Mouse (Mus musculus): Measurements from ENCODE around the gene Cdc42se1. TPM values are rescaled to one million over a fixed set of nuclear protein-coding genes. Genes with fewer than 3 reads are reported as not detected.

The Cdc42se1 gene
- polyA plus RNA-seq (2012), result 142 and 147 TPM in 2 replicates

DNA sequence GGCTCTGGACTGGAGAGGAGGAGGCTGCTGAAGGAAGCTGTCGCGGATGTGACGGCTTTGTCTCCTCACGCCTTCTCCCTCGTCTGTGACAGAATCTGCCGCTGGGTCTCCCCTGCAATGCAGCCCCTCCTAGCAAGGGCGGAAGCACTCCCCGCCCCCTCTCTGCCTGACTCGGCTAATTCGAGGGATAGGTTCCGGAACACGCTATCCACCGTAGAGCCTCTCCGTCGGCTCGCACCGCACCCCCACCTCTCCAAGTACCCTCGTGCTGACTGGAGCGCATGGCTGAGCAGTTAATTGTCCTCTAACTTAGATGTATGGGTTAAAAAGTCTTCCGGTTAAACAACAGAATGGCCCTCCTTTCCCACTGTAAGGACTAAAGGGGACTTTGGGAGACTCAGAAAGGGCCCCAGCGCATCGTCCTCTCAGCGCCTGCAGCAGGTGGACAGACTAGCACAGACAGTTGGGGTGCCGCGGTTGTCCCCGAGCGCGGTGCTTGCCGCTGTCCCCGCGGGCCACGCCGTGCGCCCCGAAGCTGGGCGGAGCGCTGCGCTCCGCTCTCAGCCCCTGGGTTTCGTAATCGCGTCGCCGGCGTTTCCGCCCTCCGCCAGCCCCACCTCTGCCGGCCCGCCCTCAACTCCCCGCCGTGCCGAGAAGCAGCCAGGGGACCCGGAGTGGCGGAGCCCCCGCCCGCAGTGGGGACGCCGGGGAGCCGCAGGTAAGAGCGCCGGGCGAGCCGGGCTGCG, at the start of gene Cdc42se1:
Gene Cdc42se1, plus strand, starts transcription at position 585 of the 746 bp plus-strand sequence.
- no peak for TF ChIP-seq GATA1 (IDR thresholded peaks at IDR 0.05; ENCODE audit: low read length)

DNA sequence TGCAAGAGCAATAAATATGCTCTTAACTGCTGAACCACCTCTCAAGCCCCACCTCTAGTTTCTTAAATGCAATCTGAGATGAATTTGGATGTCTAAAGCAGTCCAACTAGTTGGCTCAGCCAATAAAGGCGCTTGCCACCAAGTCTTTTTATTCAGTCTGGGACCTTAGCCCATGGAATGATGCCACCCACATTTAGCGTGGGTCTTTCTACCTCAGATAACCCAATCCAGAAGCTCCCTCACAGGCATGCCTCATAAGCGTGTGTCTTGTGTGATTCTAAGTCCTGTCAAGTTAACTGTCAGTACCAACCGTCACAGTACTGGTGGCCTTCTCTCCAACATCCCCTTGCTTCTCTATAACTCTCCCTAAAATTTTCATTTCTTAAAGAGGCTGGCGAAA, 49.6 kb upstream of the Cdc42se1 start:
- no peak for TF ChIP-seq GATA1 (IDR thresholded peaks at IDR 0.05; ENCODE audit: low read length)

DNA sequence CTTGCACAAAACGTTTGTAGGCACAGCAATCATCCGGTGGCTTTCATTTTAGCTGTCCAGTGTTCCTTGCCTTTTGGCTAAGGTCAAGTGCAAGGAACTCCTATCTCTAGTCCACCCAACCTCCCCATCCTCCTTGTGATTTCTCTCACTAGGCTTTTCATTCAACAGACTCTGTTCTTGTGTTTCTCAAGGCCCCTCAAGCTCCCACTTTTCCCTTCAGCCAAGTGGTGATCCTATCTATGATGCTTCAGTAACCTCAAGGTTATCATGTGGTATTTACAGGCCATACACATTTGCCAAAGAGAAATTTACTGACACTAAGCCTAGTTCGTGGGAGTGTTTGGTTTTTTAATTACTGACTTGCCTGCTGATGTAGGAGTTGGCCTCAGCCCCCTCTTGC, 48.6 kb upstream of the Cdc42se1 start:
- TF ChIP-seq GATA1 (IDR thresholded peaks at IDR 0.05; ENCODE audit: low read length), result no peak

DNA sequence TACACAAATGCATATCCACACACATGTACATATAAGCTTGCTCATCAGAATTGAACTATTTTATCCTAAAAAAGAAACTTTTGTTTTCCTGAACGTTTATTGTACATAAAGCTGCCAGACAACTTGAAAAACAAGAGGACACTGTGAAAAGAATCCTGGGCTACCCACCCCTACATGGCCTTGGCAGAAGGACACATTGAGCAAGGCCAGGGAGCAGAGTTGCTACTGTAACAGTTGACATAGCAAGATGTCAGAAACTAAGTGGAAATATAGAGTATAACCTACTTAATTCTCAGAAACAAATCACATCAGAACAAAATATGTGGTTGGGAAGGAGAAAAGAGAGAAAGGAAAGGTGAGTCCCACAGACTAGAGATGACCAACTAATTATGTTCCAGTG, 46.7 kb upstream of the Cdc42se1 start:
- TF ChIP-seq GATA1 (IDR thresholded peaks at IDR 0.05; ENCODE audit: low read length), result no peak

DNA sequence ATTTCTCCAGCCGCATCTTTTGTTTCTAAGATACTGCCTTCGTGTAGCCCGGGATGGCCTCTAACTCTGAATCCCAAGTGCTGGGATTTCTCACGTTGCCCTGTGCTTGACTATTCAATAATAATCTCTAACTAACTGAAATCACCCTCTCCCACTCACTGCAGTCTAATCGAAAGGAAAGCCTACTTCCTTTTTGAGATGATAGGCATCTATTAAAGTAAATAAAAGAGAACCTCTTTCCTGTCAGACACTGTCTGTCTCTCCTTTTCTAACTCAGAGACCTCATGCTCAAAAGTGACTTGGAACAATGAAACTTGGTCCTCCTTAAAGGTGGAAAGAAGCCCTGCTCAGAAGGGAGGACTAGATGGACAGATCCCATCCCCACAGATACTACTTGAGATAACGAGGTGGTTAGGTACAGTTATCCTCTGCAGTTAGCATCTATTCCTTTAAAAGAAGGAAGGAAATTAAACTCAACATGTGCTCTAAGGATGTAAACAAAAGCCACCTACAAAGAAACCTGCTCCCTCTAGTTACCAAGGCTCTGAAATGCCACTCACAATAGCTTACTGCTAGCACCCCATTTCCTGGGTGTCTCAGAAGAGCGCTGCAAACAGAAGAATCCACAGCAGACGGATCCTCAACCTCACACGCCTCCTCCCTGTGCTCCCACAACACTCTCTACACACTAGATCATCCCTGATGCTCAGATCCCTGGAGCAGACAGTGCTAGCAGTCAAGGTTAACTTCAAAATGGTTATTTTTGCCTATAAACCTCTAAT, 43.5 kb upstream of the Cdc42se1 start:
- TF ChIP-seq GATA1 (IDR thresholded peaks at IDR 0.05; ENCODE audit: low read length), result no peak

DNA sequence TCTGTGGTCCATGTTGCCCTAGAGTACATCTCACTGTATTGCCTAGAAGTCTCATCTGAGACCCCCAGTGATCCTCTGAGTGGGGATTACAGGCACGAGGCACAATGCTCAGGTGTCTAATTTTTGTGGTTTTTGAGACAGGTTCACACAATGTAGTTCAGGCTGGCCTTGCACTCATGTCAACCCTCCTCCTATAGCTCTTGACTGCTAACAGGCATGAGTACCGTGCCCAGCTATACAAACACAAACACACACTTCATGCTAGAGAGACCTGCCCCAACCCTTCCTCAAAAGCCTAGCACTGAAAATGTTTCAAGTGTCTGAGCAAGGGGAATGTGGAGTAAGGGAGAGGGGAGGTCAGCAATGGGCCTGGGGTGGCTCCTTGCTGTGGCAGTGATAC, 42.4 kb upstream of the Cdc42se1 start:
- no peak for TF ChIP-seq GATA1 (IDR thresholded peaks at IDR 0.05; ENCODE audit: low read length)

DNA sequence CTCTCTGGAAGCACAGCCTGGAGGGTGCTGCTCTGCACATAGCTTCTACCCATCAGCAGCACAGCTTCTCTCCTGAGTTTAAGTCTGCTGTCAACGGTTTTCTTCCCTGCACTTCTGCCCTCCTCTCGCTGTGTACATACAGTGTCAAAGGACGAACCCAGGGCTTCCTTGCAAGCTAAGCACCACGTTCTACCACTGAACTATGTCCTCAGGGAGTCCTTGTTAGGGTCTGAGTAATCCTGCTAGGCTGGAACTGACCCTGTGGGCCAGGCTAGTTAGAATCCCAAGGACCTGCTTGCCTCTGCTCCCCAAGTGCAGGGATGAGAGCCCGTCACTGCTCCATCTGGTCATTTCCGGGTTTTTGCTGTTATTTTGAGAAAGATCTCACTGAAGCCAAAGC, 41.6 kb upstream of the Cdc42se1 start:
- TF ChIP-seq GATA1 (IDR thresholded peaks at IDR 0.05; ENCODE audit: low read length), result no peak

DNA sequence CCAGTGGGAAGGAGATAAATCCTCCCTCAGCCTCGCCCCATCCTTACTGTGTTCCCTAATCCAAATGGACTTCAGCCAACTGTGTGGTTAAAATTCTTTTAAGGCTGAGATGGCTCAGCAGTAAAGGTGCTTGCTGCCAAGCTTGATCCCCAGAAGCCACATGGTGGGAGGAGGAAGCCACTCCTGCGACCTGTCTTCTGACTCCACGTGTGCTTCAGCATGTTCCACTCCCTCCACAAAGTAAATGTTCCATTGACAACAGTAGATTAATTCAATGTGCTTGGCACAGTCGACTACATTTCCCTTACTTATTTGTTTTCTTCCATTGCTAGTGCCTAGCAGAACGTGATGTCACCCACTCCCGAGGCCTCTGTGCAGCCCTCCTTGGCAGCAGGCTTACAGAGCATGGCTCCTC, 33.8 kb upstream of the Cdc42se1 start:
- TF ChIP-seq GATA1 (IDR thresholded peaks at IDR 0.05; ENCODE audit: low read length), result no peak

DNA sequence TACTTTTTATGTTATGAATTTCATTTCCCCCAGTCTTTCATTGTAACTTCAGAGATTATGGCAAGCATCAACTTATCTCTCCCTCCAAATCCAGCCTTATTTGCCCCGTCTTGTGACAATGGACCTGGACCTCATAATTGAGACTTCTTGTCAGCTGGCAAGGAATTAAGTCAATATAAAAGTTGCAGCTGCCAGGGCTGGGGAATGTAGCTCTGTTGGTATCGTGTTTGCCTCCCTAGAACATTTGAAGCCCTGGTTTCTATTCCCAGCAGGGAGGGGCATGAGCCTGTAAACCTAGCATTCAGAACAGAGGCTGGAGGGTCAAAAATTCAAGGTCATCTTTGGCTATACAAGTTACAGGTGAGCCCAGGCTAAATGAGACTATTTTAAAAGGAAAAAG, 32.8 kb upstream of the Cdc42se1 start:
- no peak for TF ChIP-seq GATA1 (IDR thresholded peaks at IDR 0.05; ENCODE audit: low read length)

DNA sequence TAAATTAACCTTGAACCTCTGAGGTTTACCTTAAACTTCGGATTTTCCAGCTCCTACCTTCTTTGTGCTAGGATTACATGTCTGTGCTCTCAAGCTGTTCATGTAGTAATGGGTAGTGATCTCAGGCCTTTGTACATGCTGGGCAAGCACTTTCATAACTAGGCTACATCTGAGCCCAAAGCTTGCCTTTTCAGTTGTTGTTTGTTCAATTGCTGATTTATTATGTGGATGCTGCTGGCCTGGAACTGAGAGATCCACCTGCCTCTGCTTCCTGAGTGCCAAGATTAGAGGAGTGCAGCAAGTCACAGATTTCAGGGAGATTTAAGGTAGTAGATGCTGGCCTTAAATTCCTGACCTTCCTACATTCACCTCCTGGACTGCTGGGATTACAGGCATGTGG, 29.4 kb upstream of the Cdc42se1 start:
- TF ChIP-seq GATA1 (IDR thresholded peaks at IDR 0.05; ENCODE audit: low read length), result no peak

DNA sequence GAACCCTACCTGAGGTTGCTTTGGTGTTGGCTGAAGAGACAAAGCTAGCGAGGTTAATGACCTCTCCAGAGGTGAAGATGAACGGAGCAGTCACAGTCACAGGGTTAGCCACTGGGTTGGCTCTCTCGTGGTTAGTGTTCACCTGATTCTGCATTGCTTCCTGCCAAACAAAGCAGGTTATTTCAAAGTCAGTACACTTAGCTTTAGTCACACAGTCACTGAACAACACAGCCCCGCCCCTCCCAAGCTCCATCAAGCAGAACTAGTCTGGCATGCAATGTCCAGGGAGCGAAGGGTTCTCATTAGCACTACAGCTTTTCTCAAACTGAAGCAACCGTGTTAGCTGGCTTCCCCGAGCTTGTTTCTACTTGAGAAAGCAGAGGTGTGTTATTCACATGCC, 28.4 kb upstream of the Cdc42se1 start:
- no peak for TF ChIP-seq GATA1 (IDR thresholded peaks at IDR 0.05; ENCODE audit: low read length)

DNA sequence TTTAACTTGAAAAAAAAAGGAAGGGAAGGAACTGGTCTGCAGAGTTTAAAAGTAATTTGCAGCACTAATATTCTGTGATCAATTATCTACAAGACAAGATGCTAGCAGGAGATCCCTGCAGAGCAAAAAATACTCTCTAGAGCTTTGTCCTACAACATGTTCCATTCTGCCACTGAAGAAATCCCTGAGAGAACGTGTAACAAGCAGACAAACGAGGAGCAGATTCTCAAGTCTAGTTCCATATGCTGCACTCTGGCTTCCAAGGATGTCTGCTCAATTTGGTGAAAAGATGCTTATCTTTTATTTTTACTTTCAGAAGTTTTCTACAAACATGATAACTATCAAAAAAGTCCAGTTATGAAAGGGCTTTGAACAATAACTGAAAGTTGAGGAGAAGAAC, 28.0 kb upstream of the Cdc42se1 start:
- no peak for TF ChIP-seq GATA1 (IDR thresholded peaks at IDR 0.05; ENCODE audit: low read length)

DNA sequence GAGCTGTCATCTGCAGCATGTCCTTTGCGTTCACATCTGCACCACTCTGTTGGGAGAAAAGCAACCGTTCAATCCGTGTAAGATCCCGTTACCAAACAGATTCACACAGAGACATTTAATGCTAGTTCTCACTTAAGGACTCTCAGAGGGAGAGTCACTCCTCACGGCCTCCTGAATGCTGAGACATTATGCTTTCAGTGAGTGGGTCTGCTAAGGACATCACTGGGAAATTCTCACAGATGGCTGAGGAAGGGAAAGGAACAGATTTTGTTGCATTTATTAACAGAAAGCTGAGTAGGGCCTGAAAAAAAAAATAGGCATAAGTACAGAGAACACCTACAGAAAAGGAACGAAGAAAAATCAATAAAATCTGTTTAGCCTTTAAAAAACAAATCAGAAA, 24.7 kb upstream of the Cdc42se1 start:
- no peak for TF ChIP-seq GATA1 (IDR thresholded peaks at IDR 0.05; ENCODE audit: low read length)

DNA sequence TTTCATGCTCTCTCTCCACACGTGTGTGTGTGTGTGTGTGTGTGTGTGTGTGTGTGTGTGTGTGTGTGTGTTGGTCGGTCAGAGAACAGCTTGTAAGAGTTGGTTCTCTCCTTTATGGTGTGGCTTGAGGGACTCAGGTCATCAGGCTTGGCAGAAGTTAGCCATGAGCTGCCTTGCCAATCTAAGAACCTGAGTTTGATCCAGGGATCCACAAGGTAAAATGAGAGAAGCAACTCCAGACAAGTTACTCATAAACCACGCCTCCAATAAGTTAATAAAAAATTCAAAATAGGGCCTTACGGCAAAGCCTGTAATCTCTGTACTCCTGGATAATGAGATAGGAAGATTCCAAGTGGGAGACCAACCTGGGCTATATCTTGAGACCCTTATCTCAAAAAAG, 20.2 kb upstream of the Cdc42se1 start:
- TF ChIP-seq GATA1 (IDR thresholded peaks at IDR 0.05; ENCODE audit: low read length), result no peak

DNA sequence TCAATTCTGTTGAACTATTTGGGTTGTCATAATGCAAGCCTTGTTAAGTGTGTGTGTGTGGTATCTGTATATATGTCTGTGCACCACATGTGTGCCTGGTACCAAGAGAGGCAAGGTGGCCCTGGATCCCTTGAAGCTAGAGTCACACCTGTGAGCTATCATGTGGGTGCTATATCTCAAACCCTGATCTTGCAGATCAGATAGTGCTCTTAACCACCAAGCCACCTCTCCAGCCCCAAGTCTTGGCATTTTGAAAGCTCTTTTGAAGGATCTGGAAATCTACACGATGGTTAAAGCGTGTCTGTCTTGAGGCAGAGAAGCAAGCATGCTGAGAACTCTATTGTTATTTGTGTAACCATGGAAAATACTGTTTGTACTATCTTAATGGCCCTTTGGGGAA, 17.9 kb upstream of the Cdc42se1 start:
- peak; percentile 28 for TF ChIP-seq GATA1 (IDR thresholded peaks at IDR 0.05; ENCODE audit: low read length)

DNA sequence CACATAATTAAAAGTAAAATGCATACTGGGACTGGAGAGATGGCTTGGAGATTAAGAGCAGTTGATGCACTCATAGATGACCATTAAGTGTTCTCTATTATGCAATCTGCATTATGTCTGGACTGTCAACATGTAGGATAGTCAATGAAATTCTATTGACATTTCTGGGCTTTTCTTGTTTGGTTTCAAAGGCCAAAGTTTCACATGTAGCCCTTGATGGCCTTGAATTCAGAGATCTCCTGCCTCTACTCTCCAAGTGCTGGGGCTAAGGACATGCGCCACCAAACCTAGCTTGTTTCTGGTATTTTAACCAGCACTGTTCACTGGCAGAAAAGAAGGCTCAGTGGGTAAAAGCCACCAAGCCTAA, 14.9 kb upstream of the Cdc42se1 start:
- no peak for TF ChIP-seq GATA1 (IDR thresholded peaks at IDR 0.05; ENCODE audit: low read length)

DNA sequence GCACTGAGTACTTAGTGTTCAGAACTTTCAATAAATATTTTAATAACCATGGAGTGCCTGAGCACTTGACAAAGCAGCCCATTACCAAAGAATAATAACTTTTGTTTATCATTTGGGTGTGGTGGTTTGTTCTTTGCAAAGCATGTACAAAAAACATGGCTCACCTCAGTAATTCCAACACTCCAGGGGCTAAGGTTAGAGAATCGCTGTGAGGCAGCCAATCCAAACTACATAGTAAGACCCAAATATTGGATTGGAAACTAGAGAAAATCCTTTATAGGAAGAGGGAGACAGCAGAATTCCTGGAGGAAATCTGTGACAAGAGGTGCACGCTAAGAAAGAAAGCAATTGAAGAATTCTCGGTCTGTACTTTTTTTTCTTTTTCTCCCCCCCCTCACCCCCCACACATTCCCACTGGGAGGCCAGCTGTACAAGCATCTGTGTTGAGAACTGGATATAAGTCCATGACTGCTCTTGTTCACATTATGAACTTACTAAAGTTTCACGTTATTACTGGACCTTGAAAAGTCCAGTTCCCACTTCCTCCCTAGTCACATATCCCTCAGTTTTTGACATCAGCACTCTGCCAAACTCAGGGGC, 11.8 kb upstream of the Cdc42se1 start:
- TF ChIP-seq GATA1 (IDR thresholded peaks at IDR 0.05; ENCODE audit: low read length), result no peak
